Mouse (Mus musculus) heart, postnatal 14 days (tissue): ENCODE measurements around the gene Olfr1393. TPM values are rescaled to one million over a fixed set of nuclear protein-coding genes. Genes with fewer than 3 reads are reported as not detected.

Experiments
- DNase-seq, 2 experiments: peaks; one replicate each; pipeline ENCODE4 v3.0.0; 2021 to 2022
- intact Hi-C: fragments of 180-260 bp; cut with DNase I; formaldehyde crosslinking; loops from one replicate; pipeline ENCODE4 v1.15.1; 2025
- total RNA-seq, 2 experiments: library from RNA; stranded (reverse); gene quantifications; 2 replicates each; pipeline ENCODE4 v1.2.3; 2021

Gene Olfr1393
- total RNA-seq, 2 experiments from 2014 or later, result 0.32 to 0.48 TPM

GRCm38 (mm10) chr11:49250422-49251379 lies 27.4 kb upstream of the Olfr1393 start:
- peak; percentile 92 to 94 for DNase-seq
- intact Hi-C loops, result loop anchor here (2.0 to 5.0 kb wide), 2 partner anchors 48 to 143 kb away; partner anchors contain the start of gene Zfp62

- intact Hi-C loops, result loop anchor here (2.0 to 5.0 kb wide), 2 partner anchors 49 to 144 kb away; partner anchors contain the start of gene Zfp62
- no peak for DNase-seq
These were observed 26.7 kb upstream of the Olfr1393 start for GRCm38 (mm10) chr11:49251380-49251761.

- intact Hi-C loops, result loop anchor here (5.0 kb wide), 1 partner anchor 145 kb away; no protein-coding TSS in a partner anchor
- DNase-seq, result no peak
These were observed 26.1 kb upstream of the Olfr1393 start for GRCm38 (mm10) chr11:49252048-49252447.

- intact Hi-C loops, result loop anchor here (5.0 kb wide), 1 partner anchor 146 kb away; no protein-coding TSS in a partner anchor
- DNase-seq, result no peak
These were observed 25.1 kb upstream of the Olfr1393 start for GRCm38 (mm10) chr11:49253035-49253434.

GRCm38 (mm10) chr11:49259296-49259695 lies 18.8 kb upstream of the Olfr1393 start:
- no peak for DNase-seq
- intact Hi-C loops, result no loop called here

DNA sequence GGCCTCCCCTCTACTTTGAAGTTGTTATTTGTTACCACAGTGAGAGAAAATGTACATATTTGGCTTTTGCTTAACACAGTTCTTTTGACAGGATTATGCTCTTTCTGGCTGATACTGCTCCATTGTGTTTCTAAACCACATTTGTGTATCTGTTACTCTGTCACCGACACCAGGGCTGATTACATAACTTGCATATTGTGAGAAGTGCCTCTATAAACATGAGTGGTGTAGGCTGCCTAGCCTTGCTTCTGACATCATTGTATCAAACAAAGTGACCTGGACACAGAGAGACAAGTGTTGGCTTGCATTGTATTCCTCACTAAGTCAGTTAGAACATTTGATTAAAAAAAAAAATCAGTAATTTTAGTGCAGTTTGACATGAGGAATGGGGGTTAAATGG lies 18.3 kb upstream of the Olfr1393 start:
- intact Hi-C loops, result loop anchor here (10.0 kb wide), 1 partner anchor 465 kb away; no protein-coding TSS in a partner anchor

DNA sequence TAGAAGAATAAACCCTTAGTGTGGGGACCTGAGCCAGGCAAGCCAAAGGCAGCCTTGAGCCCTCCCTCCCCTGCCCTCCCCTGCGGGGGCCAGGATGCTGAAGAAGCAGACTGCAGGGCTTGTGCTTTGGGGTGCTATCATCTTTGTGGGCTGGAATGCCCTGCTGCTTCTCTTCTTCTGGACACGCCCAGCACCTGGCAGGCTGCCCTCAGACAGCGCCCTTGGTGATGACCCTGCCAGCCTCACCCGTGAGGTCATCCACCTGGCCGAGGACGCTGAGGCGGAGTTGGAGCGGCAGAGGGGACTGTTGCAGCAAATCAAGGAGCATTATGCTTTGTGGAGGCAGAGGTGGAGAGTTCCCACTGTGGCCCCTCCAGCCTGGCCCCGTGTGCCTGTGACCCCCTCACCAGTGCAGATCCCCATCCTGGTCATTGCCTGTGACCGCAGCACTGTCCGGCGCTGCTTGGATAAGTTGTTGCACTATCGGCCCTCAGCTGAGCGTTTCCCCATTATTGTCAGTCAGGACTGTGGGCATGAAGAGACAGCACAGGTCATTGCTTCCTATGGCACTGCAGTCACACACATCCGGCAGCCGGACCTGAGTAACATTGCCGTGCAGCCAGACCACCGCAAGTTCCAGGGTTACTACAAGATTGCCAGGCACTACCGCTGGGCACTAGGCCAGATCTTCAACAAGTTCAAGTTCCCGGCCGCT lies 17.3 kb upstream of the Olfr1393 start:
- peak; percentile 70 to 84 for DNase-seq
- intact Hi-C loops, result loop anchor here (10.0 kb wide), 1 partner anchor 466 kb away; no protein-coding TSS in a partner anchor

More for the DNA sequence above, 18.3 kb upstream of the Olfr1393 start:
- no peak for DNase-seq

DNA sequence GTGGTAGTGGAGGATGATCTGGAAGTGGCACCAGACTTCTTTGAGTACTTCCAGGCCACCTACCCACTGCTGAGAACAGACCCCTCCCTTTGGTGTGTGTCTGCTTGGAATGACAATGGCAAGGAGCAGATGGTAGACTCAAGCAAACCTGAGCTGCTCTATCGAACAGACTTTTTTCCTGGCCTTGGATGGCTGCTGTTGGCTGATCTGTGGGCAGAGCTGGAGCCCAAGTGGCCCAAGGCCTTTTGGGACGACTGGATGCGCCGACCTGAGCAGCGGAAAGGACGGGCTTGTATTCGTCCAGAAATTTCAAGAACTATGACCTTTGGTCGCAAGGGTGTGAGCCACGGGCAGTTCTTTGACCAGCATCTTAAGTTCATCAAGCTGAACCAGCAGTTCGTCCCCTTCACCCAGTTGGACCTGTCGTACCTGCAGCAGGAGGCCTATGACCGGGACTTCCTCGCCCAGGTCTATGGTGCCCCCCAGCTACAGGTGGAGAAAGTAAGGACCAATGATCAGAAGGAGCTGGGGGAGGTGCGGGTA lies 16.7 kb upstream of the Olfr1393 start:
- intact Hi-C loops, result loop anchor here (10.0 kb wide), 1 partner anchor 467 kb away; no protein-coding TSS in a partner anchor
- DNase-seq, result no peak

- intact Hi-C loops, result loop anchor here (10.0 kb wide), 1 partner anchor 467 kb away; no protein-coding TSS in a partner anchor
- DNase-seq, result no peak
These were observed 15.8 kb upstream of the Olfr1393 start for GRCm38 (mm10) chr11:49262286-49262685.

DNA sequence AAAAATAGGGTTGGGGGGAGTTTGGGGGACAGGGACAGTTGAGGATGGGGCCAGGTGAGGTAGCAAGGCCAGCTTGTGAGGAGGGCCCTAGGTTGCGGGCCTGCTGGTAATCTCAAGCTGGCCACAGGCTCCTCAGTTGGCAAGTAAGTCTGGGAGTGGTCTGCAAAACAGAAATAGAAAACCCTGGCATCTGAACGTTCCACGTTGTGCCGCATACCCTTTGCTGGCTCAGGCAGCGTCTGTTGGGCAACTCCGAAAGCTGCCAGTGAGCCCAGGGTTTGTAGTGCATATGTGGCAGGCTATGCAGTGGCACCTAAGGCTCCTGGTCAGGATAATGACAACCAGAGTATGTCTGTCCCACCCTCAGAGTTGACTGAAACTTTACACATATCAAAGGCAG lies 15.0 kb upstream of the Olfr1393 start:
- DNase-seq, result no peak
- intact Hi-C loops, result loop anchor here (10.0 kb wide), 1 partner anchor 468 kb away; no protein-coding TSS in a partner anchor

- intact Hi-C loops, result loop anchor here (10.0 kb wide), 1 partner anchor 469 kb away; no protein-coding TSS in a partner anchor
- no peak for DNase-seq
These were observed 14.0 kb upstream of the Olfr1393 start for GRCm38 (mm10) chr11:49264081-49264480.

DNA sequence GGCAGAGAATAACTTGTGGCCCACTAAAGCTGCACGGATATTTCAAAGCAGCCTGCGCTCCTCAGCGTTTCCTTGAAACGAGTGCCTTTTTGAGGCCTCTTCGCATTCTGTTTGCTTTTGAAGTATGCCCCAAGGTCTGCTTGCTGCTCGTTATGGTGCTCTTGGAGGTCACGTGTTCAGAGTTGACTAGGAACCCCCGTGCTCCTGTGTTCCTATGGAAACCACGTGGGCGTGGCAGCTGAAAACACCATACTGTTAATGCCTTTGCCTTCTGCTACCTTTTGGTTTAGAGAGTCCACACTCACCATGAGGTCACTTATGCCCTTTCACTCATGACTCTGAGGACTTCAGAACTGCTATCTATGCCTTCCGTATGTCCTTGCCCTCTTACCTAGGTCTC lies 13.5 kb upstream of the Olfr1393 start:
- DNase-seq, result no peak
- intact Hi-C loops, result loop anchor here (10.0 kb wide), 1 partner anchor 470 kb away; no protein-coding TSS in a partner anchor

DNA sequence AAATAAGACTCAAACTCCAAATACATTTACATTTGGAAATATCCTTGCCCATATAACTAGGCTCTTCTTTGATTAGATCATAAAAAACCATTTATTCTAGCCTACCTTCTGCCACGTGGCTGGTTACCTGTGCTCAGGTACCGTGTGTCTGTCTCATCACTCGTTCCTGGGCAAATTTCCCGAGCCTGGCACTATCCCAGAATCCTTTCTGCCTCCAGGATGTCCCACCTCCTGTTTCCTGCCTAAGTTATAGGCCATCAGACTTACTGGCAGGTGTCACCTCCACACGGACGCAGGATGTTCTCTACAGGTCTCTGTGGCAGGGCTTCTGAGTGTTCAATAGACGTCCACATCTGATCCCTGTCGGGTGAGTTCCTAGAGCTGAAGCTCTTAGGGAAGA lies 13.0 kb upstream of the Olfr1393 start:
- no peak for DNase-seq
- intact Hi-C loops, result loop anchor here (10.0 kb wide), 1 partner anchor 470 kb away; no protein-coding TSS in a partner anchor

DNA sequence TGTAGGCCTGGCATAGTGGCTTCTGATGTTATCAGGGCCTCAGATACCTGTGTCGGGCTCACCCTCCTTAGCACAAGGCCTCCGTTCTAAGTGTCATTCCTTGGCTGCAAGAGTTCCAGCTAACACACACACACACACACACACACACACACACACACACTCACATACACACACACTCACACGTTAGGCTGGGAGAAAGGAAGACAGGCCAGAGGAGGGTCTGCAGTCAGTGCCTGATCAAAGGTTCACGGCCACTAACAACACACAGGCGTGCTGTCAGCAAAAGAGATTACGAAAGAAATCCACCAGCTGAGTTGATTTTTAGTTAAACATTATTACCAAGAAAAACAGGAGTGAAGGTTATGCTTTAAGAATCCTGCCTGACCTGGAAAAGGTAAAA lies 11.4 kb upstream of the Olfr1393 start:
- intact Hi-C loops, result loop anchor here (10.0 kb wide), 1 partner anchor 472 kb away; no protein-coding TSS in a partner anchor
- DNase-seq, result no peak

GRCm38 (mm10) chr11:49267316-49267715 lies 10.8 kb upstream of the Olfr1393 start:
- DNase-seq, result no peak
- intact Hi-C loops, result loop anchor here (10.0 kb wide), 1 partner anchor 473 kb away; no protein-coding TSS in a partner anchor

DNA sequence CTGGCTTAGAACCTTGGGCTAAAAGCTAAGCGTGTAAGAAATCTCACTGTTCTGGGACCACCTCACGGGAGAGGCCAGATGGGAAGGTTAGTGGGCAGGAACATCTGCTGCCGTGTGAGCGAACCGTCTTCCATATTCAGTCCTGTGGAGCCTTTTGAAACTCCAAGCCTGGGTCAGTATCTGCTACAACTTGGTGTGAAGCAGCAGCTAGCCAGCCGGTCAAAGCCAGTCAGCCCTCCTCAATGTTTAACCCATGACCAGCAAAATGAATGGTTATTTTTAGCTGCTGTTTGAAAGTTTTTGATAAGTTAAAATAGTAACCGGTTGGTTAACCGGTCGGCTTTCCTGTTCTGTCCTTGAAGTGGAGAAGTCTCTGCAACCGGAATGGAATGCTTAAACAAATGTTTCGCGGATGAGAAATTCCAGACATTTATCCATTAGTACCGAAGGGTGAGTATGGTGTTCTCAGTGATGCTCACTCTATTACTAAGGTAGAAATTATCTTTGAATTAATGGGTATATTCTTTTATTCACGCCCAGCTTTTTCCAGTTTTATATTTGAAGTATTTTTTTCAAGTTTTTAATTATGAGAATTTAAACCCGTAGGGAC lies 10.0 kb upstream of the Olfr1393 start:
- DNase-seq, result no peak
- intact Hi-C loops, result loop anchor here (1.0 to 10.0 kb wide), 2 partner anchors 78 to 473 kb away; no protein-coding TSS in a partner anchor

DNA sequence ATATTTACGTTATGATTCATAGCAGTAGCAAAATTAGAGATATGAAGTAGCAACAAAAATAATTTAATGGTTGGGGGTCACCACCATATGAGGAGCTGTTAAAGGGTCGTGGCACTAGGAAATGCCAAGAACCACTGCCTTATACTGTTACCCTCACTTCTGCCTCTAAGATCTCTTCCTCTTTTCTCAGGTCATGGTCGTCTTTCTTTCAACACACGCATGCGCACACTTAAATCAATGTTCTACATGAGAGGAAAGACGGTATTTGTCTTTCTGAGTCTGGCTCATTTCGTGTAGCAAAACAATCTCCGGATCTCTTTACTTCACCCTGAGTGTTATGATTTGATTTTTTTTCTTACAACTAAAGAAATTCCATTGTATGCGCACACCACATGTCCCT lies 8.3 kb upstream of the Olfr1393 start:
- no peak for DNase-seq

DNA sequence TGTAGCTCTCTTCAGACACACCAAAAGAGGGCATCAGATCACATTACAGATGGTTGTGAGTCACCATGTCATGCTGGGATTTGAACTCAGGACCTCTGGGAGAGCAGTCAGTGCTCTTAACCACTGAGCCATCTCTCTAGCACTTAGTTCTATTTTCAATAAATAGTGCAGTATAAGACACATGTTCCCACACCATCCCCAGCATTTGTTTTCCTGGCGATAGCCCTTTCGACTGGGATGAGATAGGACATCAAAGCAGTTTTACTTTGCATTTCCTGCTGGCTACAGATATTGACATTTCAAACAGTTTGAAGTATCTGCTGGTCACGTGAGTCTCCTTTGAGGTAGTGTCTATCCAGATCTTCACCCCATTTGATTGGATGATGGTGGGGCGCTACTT lies 7.7 kb upstream of the Olfr1393 start:
- intact Hi-C loops, result loop anchor here (2.0 to 5.0 kb wide), 2 partner anchors 164 to 398 kb away; partner anchors contain the start of gene Irgm1
- DNase-seq, result no peak

More for the DNA sequence above, 8.3 kb upstream of the Olfr1393 start:
- intact Hi-C loops, result loop anchor here (2.0 to 10.0 kb wide), 3 partner anchors 163 to 475 kb away; partner anchors contain the start of gene Irgm1

- intact Hi-C loops, result loop anchor here (1.0 to 5.0 kb wide), 4 partner anchors 78 to 399 kb away; partner anchors contain the start of gene Irgm1
- DNase-seq, result peak in 1 of 2 experiments; percentile 61
These were observed 6.8 kb upstream of the Olfr1393 start for GRCm38 (mm10) chr11:49271334-49271733.
